8 mouse cellular contexts compared by ENCODE assay signal in genomic region chr9:57552139-57552887, GRCm38 (mm10). TPM values are rescaled to one million over a fixed set of nuclear protein-coding genes. Genes with fewer than 3 reads are reported as not detected.
DNase-seq lines count a peak whose midpoint lies in the region; ATAC-seq and TF ChIP-seq lines count a peak whose summit lies in the region.

Mpi (minus strand) TSS chr9:57552763.

- peak; percentile 81 for ATAC-seq in forebrain, postnatal 0 days
- ATAC-seq in lung, postnatal 0 days, result peak; percentile 56; the same call in 1 of the 2 replicates

- H3K4me2 ChIP-seq in forebrain, postnatal 0 days (ENCODE audit: low read depth), result peak within 1 kb of the TSS; percentile 74
- H3K4me2 ChIP-seq in lung, postnatal 0 days (replicated peaks; ENCODE audit: low read depth, low read length), result peak within 1 kb of the TSS; percentile 76

- H3K4me3 ChIP-seq in MEL (ENCODE audit: control insufficient read depth in 1 of 2, insufficient read depth in 1 of 2, low read depth in 2 of 2, low read length in 2 of 2), result peak within 1 kb of the TSS; percentile 84 to 93
- H3K4me3 ChIP-seq in cerebellum, adult 2 months (replicated peaks; ENCODE audit: insufficient read depth, low read depth, low read length), result peak within 1 kb of the TSS; percentile 81
- H3K4me3 ChIP-seq in forebrain, postnatal 0 days (ENCODE audit: low read depth, low read length), result peak within 1 kb of the TSS; percentile 72
- peak within 1 kb of the TSS; percentile 59 for H3K4me3 ChIP-seq in lung, postnatal 0 days (ENCODE audit: low read depth, low read length)

- under 1% methylated on average over 28 of the region's 28 CpGs for WGBS in cerebellum, adult 2 months
- WGBS in forebrain, postnatal 0 days, result under 1% methylated on average over 28 of the region's 28 CpGs
- 2% methylated on average over 28 of the region's 28 CpGs for WGBS in lung, postnatal 0 days

- TF ChIP-seq CTCF in MEL (IDR thresholded peaks at IDR 0.05 in 2 of 3, conservative IDR thresholded peaks at IDR 0.05 in 1 of 3; ENCODE audit: control insufficient read depth in 1 of 3, insufficient read depth in 1 of 3, low read depth in 2 of 3, low read length in 3 of 3, poor library complexity in 1 of 3, severe bottlenecking in 1 of 3), result no peak
- TF ChIP-seq CTCF in cerebellum, adult 2 months (IDR thresholded peaks at IDR 0.05; ENCODE audit: borderline replicate concordance, insufficient read depth, low read depth, low read length), result no peak
- TF ChIP-seq CTCF in forebrain, postnatal 0 days (IDR thresholded peaks at IDR 0.05; ENCODE audit: low read depth), result no peak
- no peak for TF ChIP-seq CTCF in lung, postnatal 0 days (IDR thresholded peaks at IDR 0.05)

- H3K9ac ChIP-seq in MEL (ENCODE audit: control insufficient read depth, low read depth, low read length, poor library complexity, severe bottlenecking), result peak within 1 kb of the TSS; percentile 74
- peak within 1 kb of the TSS; percentile 62 for H3K9ac ChIP-seq in forebrain, postnatal 0 days
- peak within 1 kb of the TSS; percentile 32 for H3K9ac ChIP-seq in lung, postnatal 0 days (replicated peaks; ENCODE audit: low read depth)

- no peaks in the 10 kb centered on the region for H3K9me3 ChIP-seq in MEL (replicated peaks; ENCODE audit: insufficient read depth, low read length)
- H3K9me3 ChIP-seq in forebrain, postnatal 0 days (ENCODE audit: low read length), result no peaks in the 10 kb centered on the region
- no peaks in the 10 kb centered on the region for H3K9me3 ChIP-seq in lung, postnatal 0 days (ENCODE audit: low read length)

- peak; percentile 84 for DNase-seq in MEL (ENCODE audit: low read depth, low spot score)
- peak; percentile 72 to 78 for DNase-seq in cerebellum, adult 2 months
- peak; percentile 79 for DNase-seq in forebrain, postnatal 0 days
- DNase-seq in heart, postnatal 4 days, result peak; percentile 78
- peak in 1 of 2 experiments; percentile 66 for DNase-seq in layer of hippocampus, adult 8-10 months (ENCODE audit: low spot score in 2 of 2)
- peak; percentile 75 for DNase-seq in lung, postnatal 0 days (ENCODE audit: low spot score)
- DNase-seq in ovary, postnatal 36 days (ENCODE audit: low spot score), result peak; percentile 72
- peak; percentile 65 for DNase-seq in urinary bladder, postnatal 25 days (ENCODE audit: low spot score)

- H3K4me1 ChIP-seq in MEL (ENCODE audit: control insufficient read depth in 1 of 2, insufficient read depth in 2 of 2, low read length in 2 of 2), result peaks cover 0 to 11% of the 10 kb centered on the region in 2 experiments; a peak in 2 of 4 replicates
- peaks cover 20% of the 10 kb centered on the region for H3K4me1 ChIP-seq in cerebellum, adult 2 months (ENCODE audit: control insufficient read depth, insufficient read depth, low read length)
- H3K4me1 ChIP-seq in forebrain, postnatal 0 days (ENCODE audit: insufficient read depth), result peaks cover 5% of the 10 kb centered on the region; the same call in 1 of the 2 replicates
- peaks cover 4% of the 10 kb centered on the region; the same call in 1 of the 2 replicates for H3K4me1 ChIP-seq in lung, postnatal 0 days (ENCODE audit: insufficient read depth, low read depth, low read length)

- peak; percentile 56 to 85; a peak in 3 of 4 replicates for TF ChIP-seq POLR2A in MEL (IDR thresholded peaks at IDR 0.05; ENCODE audit: control insufficient read depth in 1 of 2, insufficient read depth in 1 of 2, low read depth in 1 of 2, low read length in 2 of 2, poor library complexity in 1 of 2)
- TF ChIP-seq POLR2A in cerebellum, adult 2 months (IDR thresholded peaks at IDR 0.05; ENCODE audit: borderline replicate concordance, insufficient read depth, low read length), result peak; percentile 77; the same call in 1 of the 2 replicates

- TF ChIP-seq RAD21 in MEL (IDR thresholded peaks at IDR 0.05; ENCODE audit: low read depth, low read length), result no peak

- no peaks in the 10 kb centered on the region for H3K27me3 ChIP-seq in MEL (ENCODE audit: control insufficient read depth in 1 of 2, insufficient read depth in 2 of 2, low read length in 2 of 2)
- H3K27me3 ChIP-seq in cerebellum, adult 2 months (ENCODE audit: control insufficient read depth, insufficient read depth, low read length), result no peaks in the 10 kb centered on the region
- H3K27me3 ChIP-seq in forebrain, postnatal 0 days (ENCODE audit: insufficient read depth, low read length), result no peaks in the 10 kb centered on the region
- H3K27me3 ChIP-seq in lung, postnatal 0 days (replicated peaks; ENCODE audit: insufficient read depth, low read length), result no peaks in the 10 kb centered on the region

- peak within 1 kb of the TSS; percentile 21; the same call in 1 of the 2 replicates for H3K27ac ChIP-seq in MEL (ENCODE audit: control insufficient read depth, low read depth, low read length)
- 0 out of 2 replicates have a peak within 1 kb of the TSS, but pooled peaks have one; percentile 8 for H3K27ac ChIP-seq in cerebellum, adult 2 months (ENCODE audit: insufficient read depth, low read length)
- H3K27ac ChIP-seq in forebrain, postnatal 0 days (ENCODE audit: low read depth, low read length), result no peak within 1 kb of the TSS; the same call in 1 of the 2 replicates
- H3K27ac ChIP-seq in lung, postnatal 0 days (ENCODE audit: low read length), result no peak within 1 kb of the TSS

- 0 out of 4 replicates have a peak, but pooled peaks of 1 of the 2 experiments have one; percentile 7 for TF ChIP-seq EP300 in MEL (IDR thresholded peaks at IDR 0.05; ENCODE audit: low read depth in 1 of 2, low read length in 2 of 2)
- TF ChIP-seq EP300 in lung, postnatal 0 days (IDR thresholded peaks at IDR 0.05), result no peak

- no peaks in the 10 kb centered on the region; the same call in 1 of the 2 replicates for H3K79me2 ChIP-seq in MEL (ENCODE audit: control insufficient read depth, insufficient read depth, low read length, poor library complexity)

- H3K36me3 ChIP-seq in MEL (ENCODE audit: control insufficient read depth in 1 of 2, insufficient read depth in 2 of 2, low read length in 2 of 2), result peaks cover 0 to 4% of the 10 kb centered on the region in 2 experiments; a peak in 2 of 4 replicates
- H3K36me3 ChIP-seq in forebrain, postnatal 0 days (ENCODE audit: insufficient read depth), result peaks cover 29% of the 10 kb centered on the region
- H3K36me3 ChIP-seq in lung, postnatal 0 days (ENCODE audit: insufficient read depth, low read length), result 0 out of 2 replicates have a peak, but pooled peaks cover 5% of the 10 kb centered on the region

TF ChIP-seq in MEL, 35 proteins besides CTCF, POLR2A, EP300 and RAD21:
- TF ChIP-seq TBP (IDR thresholded peaks at IDR 0.05; ENCODE audit: low read depth, low read length) (0 out of 2 replicates have a peak, but pooled peaks have one; percentile 31), CHD2 (IDR thresholded peaks at IDR 0.05; ENCODE audit: low read length) (peak; percentile 23; the same call in 1 of the 2 replicates), JUND (IDR thresholded peaks at IDR 0.05; ENCODE audit: low read depth, low read length) (no peak), ELF1 (IDR thresholded peaks at IDR 0.05; ENCODE audit: low read depth, low read length) (peak; percentile 63), NELFE (IDR thresholded peaks at IDR 0.05; ENCODE audit: low read depth, low read length) (peak; percentile 75), GABPA (IDR thresholded peaks at IDR 0.05; ENCODE audit: low read depth, low read length) (no peak), MYB (IDR thresholded peaks at IDR 0.05; ENCODE audit: low read depth, low read length) (peak; percentile 67; the same call in 1 of the 2 replicates), HCFC1 (IDR thresholded peaks at IDR 0.05; ENCODE audit: low read depth, low read length) (peak; percentile 99), ZNF384 (IDR thresholded peaks at IDR 0.05; ENCODE audit: low read depth, low read length) (0 out of 2 replicates have a peak, but pooled peaks have one; percentile 5), CHD1 (IDR thresholded peaks at IDR 0.05; ENCODE audit: low read depth, low read length) (no peak), POLR2AphosphoS5 (IDR thresholded peaks at IDR 0.05; ENCODE audit: borderline replicate concordance, low read depth, low read length) (no peak), GATA1 (IDR thresholded peaks at IDR 0.05; ENCODE audit: low read depth, low read length) (no peak; the same call in 1 of the 2 replicates), UBTF (IDR thresholded peaks at IDR 0.05; ENCODE audit: borderline replicate concordance, insufficient read depth, low read depth, low read length) (no peak), KAT2A (conservative IDR thresholded peaks at IDR 0.05; ENCODE audit: low read depth, low read length) (peak; percentile 81; the same call in 1 of the 2 replicates), SIN3A (IDR thresholded peaks at IDR 0.05; ENCODE audit: low read length) (peak; percentile 84; the same call in 1 of the 2 replicates), RCOR1 (IDR thresholded peaks at IDR 0.05; ENCODE audit: low read depth, low read length) (no peak)

RNA-seq across cellular contexts. Expression of gene Mpi, which starts in this region (rescaled TPM):
- total RNA-seq in MEL (2012; rRNA removed), result 24.3 and 25.9 TPM in 2 replicates
- 10 to 100 TPM in 1 of 2 experiments, not detected in 1; 37.7 TPM for polyA plus RNA-seq in MEL (2012; ENCODE audit: insufficient read depth in 1 of 2, insufficient read length in 2 of 2, low read depth in 1 of 2, low replicate concordance in 2 of 2, missing spikeins in 1 of 2)
- 86.5 and 95.1 TPM in 2 replicates for polyA plus RNA-seq in cerebellum, adult 2 months (2012; rRNA removed)
- total RNA-seq in forebrain, postnatal 0 days (2014; rRNA removed), result 46.1 and 47.8 TPM in 2 replicates
- 37.9 and 49.3 TPM in 2 replicates for polyA plus RNA-seq in forebrain, postnatal 0 days (2015; fragmentation: Nextera tagmentation; extraction: Ambion mirVana)
- 100 to 1,000 TPM; 122 to 125 TPM for total RNA-seq in heart, postnatal 4 days (2021)
- total RNA-seq in layer of hippocampus, adult 8-10 months (2022), result 10 to 100 TPM; 68.8 to 80.6 (median 77.5) TPM
- polyA plus RNA-seq in lung, postnatal 0 days (2015; fragmentation: Nextera tagmentation; extraction: Ambion mirVana), result 19.1 and 24.3 TPM in 2 replicates

Comparison
In these comparisons a context has a peak if more than half of its experiments do, and no peak if none do; other contexts are left out.
1. H3K27ac ChIP-seq: peak in MEL (single experiment) and cerebellum, adult 2 months (single experiment); none in forebrain, postnatal 0 days (single experiment) and lung, postnatal 0 days (single experiment).
2. Peak in every context shown above with its lines, with median percentiles within 50 percentile points of each other: H3K4me3 ChIP-seq and H3K9ac ChIP-seq.